Comparison of ENCODE assay signal across 11 mouse cellular contexts in the genomic region with DNA sequence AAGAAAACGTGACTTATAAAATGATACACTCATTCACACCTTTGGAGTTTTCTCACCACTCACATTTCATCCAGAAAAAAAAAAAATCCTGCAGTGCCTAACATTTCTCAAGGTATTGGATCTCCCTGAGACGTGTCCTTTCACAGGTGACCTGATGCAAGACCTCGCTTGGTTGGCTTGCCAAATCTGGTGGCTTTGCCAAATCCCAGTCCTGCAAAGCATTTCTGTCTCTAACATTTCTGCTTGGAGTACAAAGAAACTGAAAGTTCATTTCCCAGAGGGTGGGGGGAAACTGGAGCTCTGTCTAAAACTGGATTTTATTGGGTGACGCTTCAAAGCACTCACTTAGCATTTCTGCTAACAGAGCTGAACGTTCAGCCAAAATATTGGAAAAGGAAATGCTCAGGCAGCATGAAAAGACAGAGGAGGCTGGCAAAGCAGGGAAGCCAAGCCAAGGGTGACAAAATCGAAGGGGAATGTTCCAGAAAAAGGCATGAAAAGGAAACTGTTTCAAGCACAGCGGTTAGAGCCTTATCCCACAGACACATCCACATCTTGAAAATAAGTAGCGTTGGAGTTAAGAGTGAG.
DNase-seq lines count a peak whose midpoint lies in the region; ATAC-seq lines count a peak whose summit lies in the region.
"Had no signal": no experiment of that assay in that cellular context is flagged by ENCODE, and none has a peak within 500 bp of the region (broad histone marks: within the 10 kb centered on the region; RNA-seq: fewer than 3 reads in every experiment).

No protein-coding gene starts in this region.

- no peak for ATAC-seq in embryonic facial prominence, embryonic 14.5 days (ENCODE audit: low read depth)
- peak; percentile 34; the same call in 1 of the 2 replicates for ATAC-seq in lung, embryonic 16.5 days (ENCODE audit: low read depth)

- H3K4me1 ChIP-seq in embryonic facial prominence, embryonic 14.5 days (ENCODE audit: control insufficient read depth, insufficient read depth, low read length): no peaks in the 10 kb centered on the region
- H3K4me1 ChIP-seq in embryonic facial prominence, embryonic 10.5 days: no peaks in the 10 kb centered on the region
- no peaks in the 10 kb centered on the region for H3K4me1 ChIP-seq in lung, embryonic 16.5 days (replicated peaks; ENCODE audit: control insufficient read depth, insufficient read depth, low read length)
- H3K4me1 ChIP-seq: embryonic facial prominence, embryonic 13.5 days had no signal

- H3K36me3 ChIP-seq in embryonic facial prominence, embryonic 14.5 days (ENCODE audit: control insufficient read depth, insufficient read depth, low read length): no peaks in the 10 kb centered on the region
- no peaks in the 10 kb centered on the region for H3K36me3 ChIP-seq in embryonic facial prominence, embryonic 10.5 days (replicated peaks)
- H3K36me3 ChIP-seq in lung, embryonic 16.5 days (ENCODE audit: control insufficient read depth, insufficient read depth, low read length): no peaks in the 10 kb centered on the region
- H3K36me3 ChIP-seq: embryonic facial prominence, embryonic 13.5 days had no signal

- peak; percentile 66 for DNase-seq in embryonic facial prominence, embryonic 14.5 days (ENCODE audit: low spot score)
- DNase-seq in embryonic facial prominence, embryonic 10.5 days (ENCODE audit: low spot score): no peak
- no peak for DNase-seq in lung, adult 18-20 months
- peak; percentile 60 to 70 for DNase-seq in cerebellum, postnatal 14 days
- DNase-seq in left cerebral cortex, postnatal 4 days: peak; percentile 21
- no peak for DNase-seq in thymus, postnatal 14 days
- no peak for DNase-seq in thymus, postnatal 0 days (ENCODE audit: low spot score)
- DNase-seq: B cell, adult 2 months had no signal

- no peak overlapping the region for H3K4me3 ChIP-seq in embryonic facial prominence, embryonic 14.5 days (ENCODE audit: low read depth, low read length)
- H3K4me3 ChIP-seq in embryonic facial prominence, embryonic 10.5 days: no peak overlapping the region
- no peak overlapping the region for H3K4me3 ChIP-seq in lung, embryonic 16.5 days (ENCODE audit: low read length)
- H3K4me3 ChIP-seq: embryonic facial prominence, embryonic 13.5 days had no signal

- intact Hi-C loops in left cerebral cortex, postnatal 4 days (cut with DNase I): no loop called here

- H3K9ac ChIP-seq in embryonic facial prominence, embryonic 14.5 days (ENCODE audit: low read depth, low read length): no peak overlapping the region
- H3K9ac ChIP-seq in lung, embryonic 16.5 days (ENCODE audit: low read length): no peak overlapping the region
- H3K9ac ChIP-seq: embryonic facial prominence, embryonic 13.5 days had no signal

- H3K4me2 ChIP-seq in embryonic facial prominence, embryonic 14.5 days (ENCODE audit: low read depth, low read length): no peak overlapping the region
- H3K4me2 ChIP-seq in lung, embryonic 16.5 days (ENCODE audit: low read depth, low read length): 0 out of 2 replicates have a peak overlapping the region, but pooled peaks have one; percentile 27
- H3K4me2 ChIP-seq: embryonic facial prominence, embryonic 13.5 days had no signal

- H3K9me3 ChIP-seq in embryonic facial prominence, embryonic 14.5 days (ENCODE audit: control insufficient read depth, low read length): no peaks in the 10 kb centered on the region
- no peaks in the 10 kb centered on the region for H3K9me3 ChIP-seq in embryonic facial prominence, embryonic 10.5 days
- no peaks in the 10 kb centered on the region for H3K9me3 ChIP-seq in lung, embryonic 16.5 days (ENCODE audit: control insufficient read depth, low read length)
- H3K9me3 ChIP-seq: embryonic facial prominence, embryonic 13.5 days had no signal

- no peak overlapping the region for H3K27ac ChIP-seq in embryonic facial prominence, embryonic 14.5 days (replicated peaks; ENCODE audit: low read depth, low read length)
- no peak overlapping the region for H3K27ac ChIP-seq in embryonic facial prominence, embryonic 10.5 days (replicated peaks)
- no peak overlapping the region for H3K27ac ChIP-seq in lung, embryonic 16.5 days (ENCODE audit: low read length)
- H3K27ac ChIP-seq: embryonic facial prominence, embryonic 13.5 days; macrophage had no signal

- WGBS in embryonic facial prominence, embryonic 14.5 days: 51% methylated on average over 8 of the region's 8 CpGs
- 83% methylated on average over 8 of the region's 8 CpGs for WGBS in embryonic facial prominence, embryonic 10.5 days
- 50% methylated on average over 8 of the region's 8 CpGs for whole genome bisulfite sequencing in lung, embryonic 16.5 days

- H3K27me3 ChIP-seq in embryonic facial prominence, embryonic 14.5 days (replicated peaks; ENCODE audit: control insufficient read depth, insufficient read depth, low read length): no peaks in the 10 kb centered on the region
- H3K27me3 ChIP-seq in embryonic facial prominence, embryonic 10.5 days (replicated peaks; ENCODE audit: low read depth, poor library complexity, severe bottlenecking): no peaks in the 10 kb centered on the region
- H3K27me3 ChIP-seq in lung, embryonic 16.5 days (ENCODE audit: control insufficient read depth, insufficient read depth, low read depth, low read length): no peaks in the 10 kb centered on the region
- H3K27me3 ChIP-seq: embryonic facial prominence, embryonic 13.5 days had no signal

Comparison
In these comparisons a context has a peak if more than half of its experiments do, and no peak if none do; other contexts are left out.
1. DNase-seq: peak in embryonic facial prominence, embryonic 14.5 days (single experiment), cerebellum, postnatal 14 days (2 of 2) and left cerebral cortex, postnatal 4 days (single experiment); none in embryonic facial prominence, embryonic 10.5 days (single experiment), lung, adult 18-20 months (0 of 2), thymus, postnatal 14 days (single experiment) and thymus, postnatal 0 days (single experiment).